Mouse (Mus musculus): ENCODE measurements at regions not wholly inside any gene's neighbourhood (a gene's known extent, or its start where the extent isn't known, plus 50 kb on each side); places are given as distances from the start of the nearest gene placed in this dataset.

DNA sequence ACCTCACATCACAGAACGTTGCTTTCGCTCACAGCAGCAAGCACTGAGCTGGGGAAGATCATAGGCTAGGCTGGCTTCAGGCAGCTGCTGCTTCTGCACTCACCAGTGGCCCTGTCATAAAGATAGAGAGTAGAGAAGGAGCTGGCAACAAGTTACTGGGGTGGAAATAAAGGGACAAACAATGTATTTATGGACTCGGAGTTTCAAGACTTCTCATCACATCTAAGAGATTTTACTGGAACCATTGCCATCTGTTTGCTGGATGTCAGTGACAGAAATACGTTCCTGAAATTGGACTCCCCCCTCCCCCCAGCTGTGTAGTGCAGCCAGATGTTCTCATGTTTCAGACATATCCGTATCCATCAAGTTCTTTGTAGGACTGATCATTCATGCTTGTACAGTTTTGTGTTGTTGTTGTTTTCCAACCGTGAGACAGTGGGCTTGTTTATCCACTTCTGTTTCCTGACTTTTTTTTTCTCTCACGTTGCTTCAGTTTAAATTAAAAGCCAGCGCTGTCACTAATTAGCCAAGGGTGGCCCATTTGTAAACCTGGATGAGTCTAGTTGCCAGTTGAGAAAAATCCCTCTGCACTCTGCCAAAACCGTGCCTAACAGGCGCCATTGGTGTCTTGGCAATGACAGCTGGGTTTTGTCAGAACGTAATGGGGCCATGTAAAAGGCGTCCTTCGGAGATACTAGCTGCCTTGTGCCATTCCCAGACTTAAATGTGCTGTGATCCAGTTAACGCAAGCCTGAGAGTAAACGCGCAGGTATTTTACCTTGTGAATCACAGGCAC, 496.0 kb upstream of the Id4 start:
- TF ChIP-seq CTCF (conservative IDR thresholded peaks at IDR 0.05 in 1 of 2, IDR thresholded peaks at IDR 0.05 in 1 of 2; ENCODE audit: low read depth in 2 of 2, low read length in 2 of 2) (no peak), BHLHE40 (IDR thresholded peaks at IDR 0.05; ENCODE audit: low read depth, low read length) (no peak), POLR2A (IDR thresholded peaks at IDR 0.05; ENCODE audit: low read depth, low read length) (no peak), ETS1 (conservative IDR thresholded peaks at IDR 0.05; ENCODE audit: low read depth, low read length) (no peak), ELF1 (IDR thresholded peaks at IDR 0.05; ENCODE audit: low read depth, low read length) (no peak), KAT2A (IDR thresholded peaks at IDR 0.05; ENCODE audit: insufficient replicate concordance, low read length) (no peak), GABPA (IDR thresholded peaks at IDR 0.05; ENCODE audit: insufficient replicate concordance, low read depth, low read length) (no peak), EP300 (IDR thresholded peaks at IDR 0.05; ENCODE audit: low read length) (no peak), MAZ (IDR thresholded peaks at IDR 0.05; ENCODE audit: low read depth, low read length) (no peak), TCF12 (IDR thresholded peaks at IDR 0.05; ENCODE audit: low read depth, low read length) (no peak), RAD21 (IDR thresholded peaks at IDR 0.05; ENCODE audit: low read depth, low read length) (no peak), POLR2AphosphoS2 (IDR thresholded peaks at IDR 0.05; ENCODE audit: low read depth, low read length) (no peak), ZKSCAN1 (IDR thresholded peaks at IDR 0.05; ENCODE audit: borderline replicate concordance, low read depth, low read length) (no peak)
